Mouse (Mus musculus): ENCODE data around the gene Spopl. TPM values are rescaled to one million over a fixed set of nuclear protein-coding genes. Genes with fewer than 3 reads are reported as not detected.
"Not testable (repeated sequence)": the region's sequence is repeated elsewhere in the genome, so short reads cannot be mapped to it uniquely, and the experiment has no call there.

Gene Spopl
- 10.3 and 12.1 TPM in 2 replicates for polyA plus RNA-seq (2015; fragmentation: Nextera tagmentation; extraction: Ambion mirVana)

- 2% methylated on average over 48 of the region's 58 CpGs for WGBS
Measured at GRCm38 (mm10) chr2:23571302-23572156, at the start of gene Spopl. Gene Spopl, minus strand, starts transcription at chr2:23572106.

GRCm38 (mm10) chr2:23620128-23620527 is 48.2 kb upstream of the Spopl start:
- no peak overlapping the region for H3K9ac ChIP-seq
- H3K27ac ChIP-seq = no peak overlapping the region
- H3K4me3 ChIP-seq = no peak overlapping the region
- H3K9me3 ChIP-seq = no peaks in the 10 kb centered on the region
- ATAC-seq (ENCODE audit: insufficient number of reproducible peaks, low FRiP score, low TSS enrichment, low read depth) = no peak
- no peaks in the 10 kb centered on the region for H3K36me3 ChIP-seq
- no peak overlapping the region for H3K4me2 ChIP-seq
- H3K4me1 ChIP-seq = no peaks in the 10 kb centered on the region
- H3K27me3 ChIP-seq = no peaks in the 10 kb centered on the region

More at GRCm38 (mm10) chr2:23571302-23572156, at the start of gene Spopl:
- Histone ChIP-seq H3K27me3 (peaks cover 4% of the 10 kb centered on the region; the same call in 1 of the 2 replicates), H3K4me3 (peak within 1 kb of the TSS; percentile 97), H3K9me3 (no peaks in the 10 kb centered on the region), H3K4me2 (peak within 1 kb of the TSS; percentile 70), H3K4me1 (peaks cover 7% of the 10 kb centered on the region; the same call in 1 of the 2 replicates), H3K36me3 (no peaks in the 10 kb centered on the region), H3K27ac (peak within 1 kb of the TSS; percentile 90), H3K9ac (peak within 1 kb of the TSS; percentile 97)
- peak; percentile 80 for ATAC-seq (ENCODE audit: insufficient number of reproducible peaks, low FRiP score, low TSS enrichment, low read depth)

GRCm38 (mm10) chr2:23617989-23618388 is 46.1 kb upstream of the Spopl start:
- Histone ChIP-seq H3K4me3 (no peak overlapping the region), H3K9ac (no peak overlapping the region), H3K27ac (no peak overlapping the region), H3K4me2 (no peak overlapping the region), H3K27me3 (no peaks in the 10 kb centered on the region), H3K4me1 (no peaks in the 10 kb centered on the region), H3K36me3 (no peaks in the 10 kb centered on the region), H3K9me3 (no peaks in the 10 kb centered on the region)
- ATAC-seq (ENCODE audit: insufficient number of reproducible peaks, low FRiP score, low TSS enrichment, low read depth) = no peak

GRCm38 (mm10) chr2:23605391-23605790 is 33.5 kb upstream of the Spopl start:
- Histone ChIP-seq H3K27ac (no peak overlapping the region), H3K9ac (no peak overlapping the region), H3K9me3 (no peaks in the 10 kb centered on the region), H3K4me2 (no peak overlapping the region), H3K4me1 (no peaks in the 10 kb centered on the region), H3K27me3 (no peaks in the 10 kb centered on the region), H3K4me3 (no peak overlapping the region), H3K36me3 (no peaks in the 10 kb centered on the region)
- ATAC-seq (ENCODE audit: insufficient number of reproducible peaks, low FRiP score, low TSS enrichment, low read depth) = no peak

DNA sequence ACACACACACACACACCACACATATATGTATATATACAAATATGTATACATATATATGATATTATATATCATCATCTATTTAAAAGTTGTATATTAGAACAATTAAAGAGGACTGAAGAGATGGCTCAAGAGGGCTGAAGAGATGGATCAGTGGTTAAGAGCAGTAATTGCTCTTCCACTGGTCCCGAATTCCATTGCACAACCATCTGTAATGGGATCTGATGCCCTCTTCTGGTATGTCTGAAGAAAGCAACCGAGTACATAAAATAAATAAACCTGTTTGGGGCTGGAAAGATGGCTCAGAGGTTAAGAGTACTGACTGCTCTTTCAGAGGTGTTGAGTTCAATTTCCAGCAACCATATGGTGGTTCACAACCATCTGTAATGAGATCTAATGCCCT is 16.9 kb upstream of the Spopl start:
- Histone ChIP-seq H3K4me2 (no peak overlapping the region), H3K4me3 (no peak overlapping the region), H3K9ac (no peak overlapping the region), H3K36me3 (no peaks in the 10 kb centered on the region), H3K27ac (no peak overlapping the region), H3K9me3 (no peaks in the 10 kb centered on the region), H3K27me3 (no peaks in the 10 kb centered on the region), H3K4me1 (no peaks in the 10 kb centered on the region)
- WGBS = 30% methylated on average over 2 of the region's 2 CpGs
- no peak for ATAC-seq (ENCODE audit: insufficient number of reproducible peaks, low FRiP score, low TSS enrichment, low read depth)

DNA sequence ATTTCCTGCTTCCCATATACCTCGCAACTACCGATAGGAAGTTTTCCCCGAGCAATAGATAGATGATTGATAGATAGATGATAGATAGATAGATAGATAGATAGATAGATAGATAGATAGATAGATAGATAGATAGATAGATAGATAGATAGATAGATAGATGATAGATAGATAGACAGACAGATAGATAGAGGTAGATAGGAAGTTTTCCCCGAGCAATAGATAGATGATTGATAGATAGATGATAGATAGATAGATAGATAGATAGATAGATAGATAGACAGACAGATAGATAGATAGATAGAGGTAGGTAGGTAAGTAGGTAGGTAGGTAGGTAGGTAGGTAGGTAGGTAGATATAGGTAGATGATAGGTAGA is 239 bp upstream of the Spopl start:
- Histone ChIP-seq H3K4me2 (peak overlapping the region; percentile 70), H3K4me3 (peak overlapping the region; percentile 97)
- not testable (repeated sequence) for H3K9me3 ChIP-seq; H3K36me3 ChIP-seq; H3K27me3 ChIP-seq; H3K4me1 ChIP-seq; ATAC-seq (ENCODE audit: insufficient number of reproducible peaks, low FRiP score, low TSS enrichment, low read depth); H3K9ac ChIP-seq; H3K27ac ChIP-seq
- WGBS = 22% methylated on average over 4 of the region's 4 CpGs

GRCm38 (mm10) chr2:23570563-23570962 is 1.3 kb downstream of the Spopl start:
- peak overlapping the region; percentile 70 for H3K4me2 ChIP-seq
- H3K4me1 ChIP-seq = peaks cover 7% of the 10 kb centered on the region; the same call in 1 of the 2 replicates
- H3K4me3 ChIP-seq = peak overlapping the region; percentile 97
- H3K9me3 ChIP-seq = no peaks in the 10 kb centered on the region
- peaks cover 4% of the 10 kb centered on the region; the same call in 1 of the 2 replicates for H3K27me3 ChIP-seq
- H3K9ac ChIP-seq = no peak overlapping the region
- no peak overlapping the region for H3K27ac ChIP-seq
- no peaks in the 10 kb centered on the region for H3K36me3 ChIP-seq
- 83% methylated on average over 4 of the region's 4 CpGs for WGBS
- no peak for ATAC-seq (ENCODE audit: insufficient number of reproducible peaks, low FRiP score, low TSS enrichment, low read depth)

- ATAC-seq (ENCODE audit: insufficient number of reproducible peaks, low FRiP score, low TSS enrichment, low read depth) = no peak
- Histone ChIP-seq H3K9me3 (no peaks in the 10 kb centered on the region), H3K27me3 (peaks cover 4% of the 10 kb centered on the region; the same call in 1 of the 2 replicates), H3K4me2 (no peak overlapping the region), H3K4me1 (peaks cover 7% of the 10 kb centered on the region; the same call in 1 of the 2 replicates), H3K9ac (no peak overlapping the region), H3K27ac (no peak overlapping the region), H3K36me3 (no peaks in the 10 kb centered on the region), H3K4me3 (no peak overlapping the region)
- WGBS = 87% methylated on average over 1 of the region's 1 CpGs
Measured at GRCm38 (mm10) chr2:23568775-23569174, 3.1 kb downstream of the Spopl start.

DNA sequence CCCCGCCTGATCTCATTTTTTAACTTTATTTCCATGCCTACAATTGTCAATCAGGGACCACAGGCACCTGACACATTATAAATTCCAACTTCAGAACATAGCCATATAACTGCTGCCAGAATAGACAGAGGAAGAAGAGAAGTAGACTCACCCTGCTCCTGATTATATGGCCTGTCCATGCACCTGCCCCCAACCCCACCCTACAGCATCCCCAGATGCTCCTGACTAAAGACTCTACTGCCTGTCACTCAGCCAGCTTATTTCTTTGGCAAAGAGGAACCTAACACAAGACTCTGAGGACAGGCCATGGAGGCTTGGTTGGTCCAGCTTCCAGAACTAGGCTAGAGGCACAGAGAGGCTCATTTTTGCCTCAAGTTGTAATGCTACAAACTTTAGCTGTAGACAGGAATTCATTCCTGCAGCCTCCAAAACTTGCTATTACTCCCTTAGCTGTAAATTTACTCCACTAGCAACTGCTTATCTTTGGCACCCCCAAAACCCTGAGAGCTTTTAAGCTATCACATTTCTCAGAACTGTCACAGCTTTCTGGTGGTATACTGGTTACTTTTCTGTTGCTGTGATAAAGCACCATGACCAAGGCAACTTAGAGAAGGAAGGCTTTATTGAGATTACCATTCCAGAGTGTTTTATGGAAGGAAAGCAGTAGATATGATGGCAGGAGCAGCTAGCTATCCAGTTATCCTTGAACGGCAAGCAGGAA is 6.7 kb downstream of the Spopl start:
- H3K4me3 ChIP-seq = no peak overlapping the region
- H3K4me2 ChIP-seq = no peak overlapping the region
- H3K4me1 ChIP-seq = no peaks in the 10 kb centered on the region
- H3K27me3 ChIP-seq = no peaks in the 10 kb centered on the region
- WGBS = 95% methylated on average over 2 of the region's 2 CpGs
- H3K27ac ChIP-seq = no peak overlapping the region
- no peaks in the 10 kb centered on the region for H3K36me3 ChIP-seq
- H3K9me3 ChIP-seq = no peaks in the 10 kb centered on the region
- no peak for ATAC-seq (ENCODE audit: insufficient number of reproducible peaks, low FRiP score, low TSS enrichment, low read depth)
- H3K9ac ChIP-seq = no peak overlapping the region

DNA sequence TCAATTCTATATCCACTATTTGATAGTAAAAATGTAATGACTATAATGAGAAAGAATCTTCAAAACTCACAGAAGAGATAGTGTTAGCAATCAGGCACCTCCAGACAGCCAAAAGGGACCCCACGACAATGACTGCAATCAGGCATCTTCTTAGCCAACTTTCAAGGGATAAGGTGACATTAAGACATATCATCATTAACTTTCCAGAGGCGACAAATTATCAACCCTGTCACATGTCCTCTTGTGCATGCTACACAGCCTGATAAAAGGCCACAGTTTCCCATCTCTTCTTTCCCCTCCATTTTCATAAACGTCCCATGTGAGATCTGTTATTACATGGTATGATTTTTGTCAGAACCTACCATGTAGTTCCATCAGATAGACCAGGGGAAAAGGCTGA is 9.0 kb downstream of the Spopl start:
- Histone ChIP-seq H3K36me3 (no peaks in the 10 kb centered on the region), H3K27me3 (no peaks in the 10 kb centered on the region), H3K9me3 (no peaks in the 10 kb centered on the region), H3K9ac (no peak overlapping the region), H3K4me3 (no peak overlapping the region), H3K4me1 (no peaks in the 10 kb centered on the region), H3K4me2 (no peak overlapping the region), H3K27ac (no peak overlapping the region)
- ATAC-seq (ENCODE audit: insufficient number of reproducible peaks, low FRiP score, low TSS enrichment, low read depth) = no peak
- 88% methylated on average over 3 of the region's 3 CpGs for WGBS

DNA sequence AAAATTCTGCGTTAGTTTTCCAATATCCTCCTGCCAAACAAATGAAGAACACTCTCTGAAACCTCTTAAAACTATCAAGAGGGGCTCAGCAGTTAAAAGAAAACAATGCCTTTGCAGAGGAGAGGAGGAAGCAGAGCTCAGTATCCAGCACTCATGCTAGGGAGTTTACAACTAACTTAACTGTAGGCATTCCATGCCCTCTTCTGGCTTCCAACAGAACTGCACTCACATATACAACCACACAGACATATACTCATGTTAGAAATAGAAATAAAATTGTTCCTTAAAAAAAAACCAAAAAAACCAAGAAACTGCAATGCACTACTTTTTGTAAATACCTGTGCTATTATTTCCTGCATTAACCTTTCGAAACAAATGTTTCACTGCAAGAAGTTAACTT is 12.7 kb downstream of the Spopl start:
- 87% methylated on average over 2 of the region's 2 CpGs for WGBS
- no peaks in the 10 kb centered on the region for H3K27me3 ChIP-seq
- H3K9ac ChIP-seq = no peak overlapping the region
- H3K9me3 ChIP-seq = no peaks in the 10 kb centered on the region
- H3K4me2 ChIP-seq = no peak overlapping the region
- H3K4me3 ChIP-seq = no peak overlapping the region
- H3K36me3 ChIP-seq = no peaks in the 10 kb centered on the region
- ATAC-seq (ENCODE audit: insufficient number of reproducible peaks, low FRiP score, low TSS enrichment, low read depth) = no peak
- H3K27ac ChIP-seq = no peak overlapping the region
- no peaks in the 10 kb centered on the region for H3K4me1 ChIP-seq

DNA sequence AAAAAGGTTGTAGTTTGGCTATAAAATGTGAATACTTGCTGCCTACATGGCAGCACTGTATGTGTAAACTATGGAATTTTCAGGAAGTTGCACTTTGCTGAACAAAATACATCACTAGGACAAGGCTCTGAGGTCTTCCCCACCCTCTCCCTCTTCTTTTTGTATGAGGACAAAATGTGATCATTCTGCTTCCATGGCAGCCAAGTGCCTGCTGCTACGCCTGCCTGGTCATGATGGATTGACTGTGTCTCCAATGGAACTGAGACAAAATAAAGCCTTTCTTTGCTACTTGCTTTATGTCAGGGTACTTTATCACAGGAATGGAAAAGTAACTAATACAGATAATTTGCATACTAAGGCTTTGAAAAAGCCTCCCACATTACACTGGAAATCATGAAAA is 20.7 kb downstream of the Spopl start:
- no peak overlapping the region for H3K4me3 ChIP-seq
- H3K27ac ChIP-seq = no peak overlapping the region
- WGBS = 93% methylated on average over 1 of the region's 1 CpGs
- H3K9me3 ChIP-seq = no peaks in the 10 kb centered on the region
- no peak for ATAC-seq (ENCODE audit: insufficient number of reproducible peaks, low FRiP score, low TSS enrichment, low read depth)
- H3K4me1 ChIP-seq = no peaks in the 10 kb centered on the region
- H3K36me3 ChIP-seq = no peaks in the 10 kb centered on the region
- no peak overlapping the region for H3K4me2 ChIP-seq
- H3K27me3 ChIP-seq = no peaks in the 10 kb centered on the region
- no peak overlapping the region for H3K9ac ChIP-seq
